Mouse (Mus musculus) embryonic stem cell, embryonic (primary cell): ENCODE measurements around the gene Slc12a5.

Experiments
- CTCF ChIA-PET, 4 experiments: fragments of 300-600 bp in 2 of 4; fragments of 350-600 bp in 2 of 4; sonication (Branson Sonifier 250); formaldehyde crosslinking; loops; one replicate each; lab custom pipeline; 2022; ENCODE audit warnings: inconsistent platforms in 2 of 4; lab: Charles Lee
- POLR2A ChIA-PET, 4 experiments: fragments of 300-600 bp in 2 of 4; fragments of 350-600 bp in 2 of 4; sonication (Branson Sonifier 250); formaldehyde crosslinking; loops; one replicate each; lab custom pipeline; 2022; ENCODE audit warnings: antibody characterized with exemption in 4 of 4, inconsistent platforms in 1 of 4; lab: Charles Lee

The Slc12a5 gene

DNA sequence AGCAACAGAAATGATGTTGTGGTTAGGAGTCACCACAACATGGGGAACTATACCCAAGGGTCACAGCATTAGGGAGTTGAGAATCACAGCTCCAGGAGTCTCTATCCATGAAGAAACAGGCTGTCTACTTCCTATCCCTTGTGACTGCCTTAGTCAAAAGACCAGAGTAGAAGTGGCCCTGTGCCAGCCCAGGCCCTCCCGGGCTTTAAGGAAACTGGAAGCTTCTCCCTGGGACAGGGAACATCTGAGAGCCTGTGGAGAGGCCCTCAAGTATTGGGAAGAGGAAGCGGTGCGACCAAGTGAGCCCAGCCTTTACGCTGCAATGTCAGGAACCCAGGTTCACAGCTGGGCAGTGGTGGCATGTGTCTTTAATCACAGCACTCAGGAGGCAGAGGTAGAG lies 24.6 kb upstream of the Slc12a5 start:
- CTCF ChIA-PET: interaction anchor here in 1 of 4 experiments (0.9 to 2.3 kb wide), 4 partner anchors 15 to 20 kb away, joined by 3 to 7 read pairs (median 4); no protein-coding TSS in a partner anchor
- POLR2A ChIA-PET: interaction anchor here in 3 of 4 experiments (0.6 to 1.5 kb wide), 5 partner anchors 14 to 1554 kb away, joined by 3 to 4 read pairs (median 3); partner anchors contain the start of genes Acot8 (in 1 of the 3), Pcif1 (in 1 of the 3) and Zswim3 (in 1 of the 3)

GRCm38 (mm10) chr2:164938146-164939091 lies 22.2 kb upstream of the Slc12a5 start:
- CTCF ChIA-PET: interaction anchor here (0.6 to 6.9 kb wide), 20 partner anchors 11 to 314 kb away, joined by 3 to 69 read pairs (median 3); partner anchors contain the start of genes Wfdc10 (in 1 of the 4) and Wfdc9 (in 1 of the 4)
- POLR2A ChIA-PET: interaction anchor here (0.7 to 3.3 kb wide), 32 partner anchors 9 to 1221 kb away, joined by 3 to 14 read pairs (median 4); partner anchors contain the start of genes Pltp (in 1 of the 4), Ube2c (in 1 of the 4), Zfp335 (in 1 of the 4) and Zswim1 (in 1 of the 4)

- CTCF ChIA-PET: interaction anchor here (0.5 to 6.9 kb wide), 26 partner anchors 10 to 448 kb away, joined by 3 to 69 read pairs (median 3); partner anchors contain the start of genes Wfdc10 (in 1 of the 4), Wfdc9 (in 1 of the 4) and Zfp335 (in 1 of the 4)
- POLR2A ChIA-PET: interaction anchor here (0.7 to 3.3 kb wide), 30 partner anchors 9 to 170 kb away, joined by 3 to 14 read pairs (median 4); partner anchors contain the start of genes Ube2c (in 1 of the 4), Zfp335 (in 1 of the 4) and Zswim1 (in 1 of the 4)
Observed at GRCm38 (mm10) chr2:164939106-164939505, 21.5 kb upstream of the Slc12a5 start.

DNA sequence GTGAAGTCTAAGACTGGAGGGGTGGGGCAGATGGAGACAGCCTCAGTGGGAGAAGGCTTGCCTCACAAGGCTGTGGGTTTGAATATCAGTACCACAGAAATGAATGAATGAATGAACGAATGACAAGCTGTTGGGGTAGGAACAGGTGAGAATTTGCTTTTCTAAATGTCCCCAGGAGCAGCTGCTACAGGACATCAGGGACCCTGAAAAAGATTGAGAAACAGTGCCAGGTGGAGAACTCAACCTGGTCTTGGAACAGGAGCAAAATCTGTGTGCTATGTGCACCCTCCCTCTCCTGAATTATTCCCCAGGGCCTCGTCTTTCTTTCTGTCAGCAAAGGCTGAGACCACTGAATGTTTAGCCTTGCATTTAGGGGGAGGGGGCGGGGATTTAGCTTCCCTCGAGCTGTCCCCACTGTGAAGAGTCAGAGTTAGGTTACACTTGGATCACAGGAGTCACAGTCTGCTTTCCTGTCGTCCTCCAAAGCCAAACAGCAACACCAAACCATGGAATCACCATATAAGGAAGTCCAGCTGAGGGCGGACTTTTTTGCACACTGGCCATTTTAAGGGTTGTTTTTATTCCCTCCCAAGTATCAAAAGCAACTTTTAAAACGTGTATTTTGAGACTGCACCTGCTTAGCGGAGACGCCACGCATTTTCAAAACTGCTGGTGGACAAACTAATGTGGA lies 20.3 kb upstream of the Slc12a5 start, which contains the start of gene Mmp9:
Gene Mmp9, plus strand, starts transcription at position 641 of the 691 bp plus-strand sequence.
- ChIA-PET CTCF (interaction anchor here in 3 of 4 experiments (0.8 to 6.9 kb wide), 7 partner anchors 11 to 28 kb away, joined by 3 to 69 read pairs (median 4); partner anchors contain the start of gene Zfp335 (in 1 of the 3)), POLR2A (interaction anchor here in 2 of 4 experiments (0.6 to 3.3 kb wide), 11 partner anchors 8 to 29 kb away, joined by 3 to 14 read pairs (median 5); partner anchors contain the start of gene Zfp335 (in 1 of the 2))

- CTCF ChIA-PET: interaction anchor here (0.6 to 6.9 kb wide), 17 partner anchors 9 to 1198 kb away, joined by 3 to 69 read pairs (median 4); no protein-coding TSS in a partner anchor
- POLR2A ChIA-PET: interaction anchor here in 3 of 4 experiments (0.6 to 2.4 kb wide), 14 partner anchors 9 to 661 kb away, joined by 3 to 7 read pairs (median 4); partner anchors contain the start of genes Acot8 (in 1 of the 3) and Zswim3 (in 1 of the 3)
Observed at GRCm38 (mm10) chr2:164942692-164943290, 17.8 kb upstream of the Slc12a5 start.

DNA sequence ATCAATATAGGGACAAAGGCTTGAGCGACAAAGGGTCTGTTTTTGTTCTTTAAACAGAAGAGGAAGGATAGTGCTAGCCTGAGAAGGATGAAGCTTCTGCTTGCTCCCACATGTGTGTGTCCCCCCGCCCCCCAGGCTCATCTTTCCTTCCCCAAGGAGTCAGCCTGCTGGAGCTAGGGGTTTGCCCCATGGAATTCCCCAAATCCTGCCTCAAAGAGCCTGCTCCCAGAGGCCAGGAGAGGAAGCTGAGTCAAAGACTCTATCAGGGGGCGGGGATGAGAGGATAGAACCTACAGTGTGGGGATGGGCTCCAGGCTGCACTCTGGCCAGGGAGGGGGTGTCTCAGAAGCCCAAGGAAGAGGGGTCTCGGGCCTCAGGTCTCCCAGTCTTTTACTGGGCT lies 13.1 kb upstream of the Slc12a5 start:
- POLR2A ChIA-PET: interaction anchor here in 3 of 4 experiments (1.1 to 1.3 kb wide), 3 partner anchors 8 to 43 kb away, joined by 3 to 6 read pairs (median 3); no protein-coding TSS in a partner anchor

GRCm38 (mm10) chr2:164947930-164948329 lies 12.7 kb upstream of the Slc12a5 start:
- ChIA-PET CTCF (interaction anchor here (0.6 to 2.0 kb wide), 16 partner anchors 8 to 441 kb away, joined by 3 to 14 read pairs (median 4); no protein-coding TSS in a partner anchor), POLR2A (interaction anchor here in 3 of 4 experiments (0.6 to 1.3 kb wide), 4 partner anchors 8 to 875 kb away, joined by 3 to 6 read pairs (median 3); partner anchors contain the start of genes Ctsa (in 1 of the 3) and Neurl2 (in 1 of the 3))

More for the DNA sequence above, 13.1 kb upstream of the Slc12a5 start:
- CTCF ChIA-PET: interaction anchor here (0.6 to 2.0 kb wide), 9 partner anchors 8 to 1052 kb away, joined by 3 to 14 read pairs (median 5); no protein-coding TSS in a partner anchor

- CTCF ChIA-PET: interaction anchor here in 2 of 4 experiments (0.7 to 2.0 kb wide), 6 partner anchors 9 to 33 kb away, joined by 3 to 14 read pairs (median 3); no protein-coding TSS in a partner anchor
Observed at GRCm38 (mm10) chr2:164948962-164949361, 11.6 kb upstream of the Slc12a5 start.

GRCm38 (mm10) chr2:164950501-164950900 lies 10.1 kb upstream of the Slc12a5 start:
- ChIA-PET CTCF (interaction anchor here (0.5 to 4.8 kb wide), 43 partner anchors 9 to 872 kb away, joined by 3 to 69 read pairs (median 4); partner anchors contain the start of genes Slc12a5 (in 3 of the 4), Mmp9 (in 2 of the 4), Zfp335 (in 2 of the 4) and Elmo2 (in 1 of the 4)), POLR2A (interaction anchor here in 3 of 4 experiments (0.6 to 1.8 kb wide), 11 partner anchors 10 to 126 kb away, joined by 3 to 8 read pairs (median 3); partner anchors contain the start of genes Mmp9 (in 1 of the 3) and Zfp335 (in 1 of the 3))

More at GRCm38 (mm10) chr2:164948962-164949361, 11.6 kb upstream of the Slc12a5 start:
- POLR2A ChIA-PET: interaction anchor here in 1 of 4 experiments (0.8 to 1.8 kb wide), 4 partner anchors 9 to 116 kb away, joined by 3 to 6 read pairs (median 4); partner anchors contain the start of genes Ctsa and Neurl2

- POLR2A ChIA-PET: interaction anchor here in 3 of 4 experiments (0.6 to 3.3 kb wide), 11 partner anchors 10 to 147 kb away, joined by 3 to 12 read pairs (median 6); partner anchors contain the start of genes Acot8 (in 1 of the 3) and Zswim3 (in 1 of the 3)
Observed at GRCm38 (mm10) chr2:164951745-164952144, 8.9 kb upstream of the Slc12a5 start.

GRCm38 (mm10) chr2:164952448-164952847 lies 8.2 kb upstream of the Slc12a5 start:
- POLR2A ChIA-PET: interaction anchor here in 3 of 4 experiments (0.6 to 3.3 kb wide), 17 partner anchors 9 to 192 kb away, joined by 3 to 12 read pairs (median 4); partner anchors contain the start of genes Acot8 (in 1 of the 3) and Zswim3 (in 1 of the 3)
- CTCF ChIA-PET: interaction anchor here (0.6 to 4.8 kb wide), 61 partner anchors 9 to 409 kb away, joined by 3 to 69 read pairs (median 4); partner anchors contain the start of genes Slc12a5 (in 3 of the 4), Mmp9 (in 2 of the 4), Ncoa5 (in 1 of the 4) and Pltp (in 1 of the 4)

More at GRCm38 (mm10) chr2:164951745-164952144, 8.9 kb upstream of the Slc12a5 start:
- CTCF ChIA-PET: interaction anchor here (0.6 to 4.8 kb wide), 37 partner anchors 9 to 446 kb away, joined by 3 to 69 read pairs (median 4); partner anchors contain the start of genes Mmp9 (in 2 of the 4), Slc12a5 (in 2 of the 4), Zfp335 (in 2 of the 4) and Wfdc10 (in 1 of the 4)

DNA sequence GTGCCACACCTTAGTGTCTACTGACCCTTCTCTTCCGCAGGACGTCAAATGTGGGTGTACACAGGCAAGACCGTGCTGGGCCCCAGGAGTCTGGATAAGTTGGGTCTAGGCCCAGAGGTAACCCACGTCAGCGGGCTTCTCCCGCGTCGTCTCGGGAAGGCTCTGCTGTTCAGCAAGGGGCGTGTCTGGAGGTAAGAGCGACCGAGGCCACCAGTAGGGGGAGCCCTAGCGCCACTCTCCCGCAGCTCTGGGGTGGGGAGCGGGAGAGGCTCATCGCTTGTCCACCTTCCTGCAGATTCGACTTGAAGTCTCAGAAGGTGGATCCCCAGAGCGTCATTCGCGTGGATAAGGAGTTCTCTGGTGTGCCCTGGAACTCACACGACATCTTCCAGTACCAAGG lies 7.4 kb upstream of the Slc12a5 start:
- ChIA-PET CTCF (interaction anchor here (0.5 to 4.8 kb wide), 68 partner anchors 8 to 423 kb away, joined by 3 to 69 read pairs (median 4); partner anchors contain the start of genes Slc12a5 (in 3 of the 4), Mmp9 (in 2 of the 4), Ncoa5 (in 1 of the 4) and Pltp (in 1 of the 4)), POLR2A (interaction anchor here in 2 of 4 experiments (0.6 to 3.3 kb wide), 11 partner anchors 8 to 198 kb away, joined by 3 to 11 read pairs (median 3); partner anchors contain the start of genes Acot8 (in 1 of the 2) and Zswim3 (in 1 of the 2))

- POLR2A ChIA-PET: interaction anchor here in 2 of 4 experiments (0.7 to 2.1 kb wide), 12 partner anchors 16 to 855 kb away, joined by 3 to 6 read pairs (median 3); partner anchors contain the start of gene Pltp (in 1 of the 2)
- CTCF ChIA-PET: interaction anchor here (0.6 to 2.6 kb wide), 15 partner anchors 8 to 294 kb away, joined by 3 to 10 read pairs (median 5); no protein-coding TSS in a partner anchor
Observed at GRCm38 (mm10) chr2:164955725-164956124, 4.9 kb upstream of the Slc12a5 start.

DNA sequence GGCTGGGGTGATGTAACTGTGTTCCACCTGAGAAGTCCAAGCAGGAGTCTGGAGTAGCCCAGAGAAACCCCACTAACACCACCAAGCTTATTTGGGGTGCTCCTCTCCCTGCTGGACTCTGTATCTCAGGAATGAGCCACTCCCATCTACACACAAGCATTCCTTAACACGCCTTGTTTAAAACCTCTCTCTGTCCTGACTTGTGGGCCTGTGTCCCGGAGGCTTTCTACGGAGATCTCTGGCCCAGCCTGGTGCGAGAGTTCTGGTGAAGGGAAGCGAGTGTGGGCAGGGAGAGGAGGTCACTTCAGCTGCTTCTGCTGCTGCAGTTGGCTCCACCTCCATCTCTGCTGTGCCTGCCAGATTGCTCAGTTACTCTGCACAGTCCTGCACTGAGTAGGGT lies 4.4 kb upstream of the Slc12a5 start:
- ChIA-PET CTCF (interaction anchor here (0.6 to 2.6 kb wide), 16 partner anchors 8 to 642 kb away, joined by 3 to 10 read pairs (median 5); no protein-coding TSS in a partner anchor), POLR2A (interaction anchor here in 2 of 4 experiments (0.7 to 2.1 kb wide), 13 partner anchors 16 to 854 kb away, joined by 3 to 6 read pairs (median 3); partner anchors contain the start of gene Pltp (in 1 of the 2))
